Mouse (Mus musculus) left cerebral cortex, adult 2 months (tissue): Measurements from ENCODE around the gene Ankrd27. TPM values are rescaled to one million over a fixed set of nuclear protein-coding genes. Genes with fewer than 3 reads are reported as not detected.

ENCODE experiments used
- DNase-seq, 2 experiments: peaks; one replicate each; pipeline ENCODE4 v3.0.0; 2021 to 2022; ENCODE audit warnings: low spot score in 2 of 2, mixed read lengths in 1 of 2; ENCODE audit errors: extremely low spot score in 1 of 2
- H3K27ac ChIP-seq: fragments of 200-600 bp; 2 replicates; pipeline ENCODE4 v1.8.1; 2022
- H3K4me3 ChIP-seq: fragments of 200-600 bp; 2 replicates; pipeline ENCODE4 v1.8.1; 2022
- CTCF ChIP-seq: fragments of 200-600 bp; IDR thresholded peaks from 2 replicates; pipeline ENCODE4 v1.8.1; 2022; ENCODE audit warnings: antibody characterized with exemption, mild to moderate bottlenecking, moderate library complexity
- intact Hi-C: fragments of 180-260 bp; cut with DNase I; formaldehyde crosslinking; loops from one replicate; pipeline ENCODE4 v1.15.1; 2025
- total RNA-seq, 2 experiments: library from RNA; stranded (reverse); gene quantifications; 2 replicates each; pipeline ENCODE4 v1.2.3; 2021

Gene Ankrd27
- total RNA-seq, 2 experiments from 2014 or later: 43.4 to 46.8 TPM

GRCm38 (mm10) chr7:35681559-35681958 is 95.5 kb downstream of the Ankrd27 start:
- Histone ChIP-seq H3K27ac (no peak overlapping the region), H3K4me3 (no peak overlapping the region)
- peak; percentile 31 for TF ChIP-seq CTCF
- intact Hi-C loops: no loop called here
- no peak for DNase-seq

- intact Hi-C loops: no loop called here
- DNase-seq: no peak
- no peak overlapping the region for H3K4me3 ChIP-seq
- H3K27ac ChIP-seq: no peak overlapping the region
- TF ChIP-seq CTCF: no peak
Observed at GRCm38 (mm10) chr7:35683409-35684122, 97.5 kb downstream of the Ankrd27 start.

GRCm38 (mm10) chr7:35686216-35686615 is 100.2 kb downstream of the Ankrd27 start:
- intact Hi-C loops: loop anchor here (5.0 kb wide), 1 partner anchor 71 kb away; no protein-coding TSS in a partner anchor

GRCm38 (mm10) chr7:35686756-35687155 is 100.7 kb downstream of the Ankrd27 start:
- DNase-seq: peak; percentile 50 to 70
- intact Hi-C loops: loop anchor here (5.0 kb wide), 1 partner anchor 71 kb away; no protein-coding TSS in a partner anchor
- peak; percentile 84 for TF ChIP-seq CTCF
- Histone ChIP-seq H3K27ac (no peak overlapping the region), H3K4me3 (0 out of 2 replicates have a peak overlapping the region, but pooled peaks have one; percentile 7)

More at GRCm38 (mm10) chr7:35686216-35686615, 100.2 kb downstream of the Ankrd27 start:
- H3K27ac ChIP-seq: no peak overlapping the region
- no peak for DNase-seq
- no peak overlapping the region for H3K4me3 ChIP-seq
- no peak for TF ChIP-seq CTCF

GRCm38 (mm10) chr7:35687229-35687628 is 101.2 kb downstream of the Ankrd27 start:
- DNase-seq: no peak
- no peak for TF ChIP-seq CTCF
- intact Hi-C loops: loop anchor here (5.0 kb wide), 1 partner anchor 70 kb away; no protein-coding TSS in a partner anchor
- H3K4me3 ChIP-seq: 0 out of 2 replicates have a peak overlapping the region, but pooled peaks have one; percentile 7
- H3K27ac ChIP-seq: no peak overlapping the region

- no peak for DNase-seq
- H3K4me3 ChIP-seq: no peak overlapping the region
- H3K27ac ChIP-seq: no peak overlapping the region
- TF ChIP-seq CTCF: no peak
- intact Hi-C loops: loop anchor here (5.0 kb wide), 1 partner anchor 69 kb away; no protein-coding TSS in a partner anchor
Observed at GRCm38 (mm10) chr7:35688276-35688675, 102.2 kb downstream of the Ankrd27 start.

Other genes with a start within 250 kb of the Ankrd27 start
- 1 to 10 TPM; 5.4 to 6.8 TPM for gene Faap24, start 189.4 kb upstream of the Ankrd27 start, total RNA-seq
- gene Cep89, start 189.2 kb upstream of the Ankrd27 start, total RNA-seq: 10 to 100 TPM; 18.3 to 25.1 TPM
- gene Slc7a9, start 137.4 kb upstream of the Ankrd27 start, total RNA-seq: not detected
- gene Tdrd12, start 48.5 kb upstream of the Ankrd27 start, total RNA-seq: under 1 TPM; 0.33 to 0.38 TPM
- gene Nudt19, start 29.9 kb upstream of the Ankrd27 start, total RNA-seq: 10 to 100 TPM; 55.5 to 68.1 TPM
- under 1 TPM; 0.38 to 0.40 TPM for gene Rgs9bp, start 662 bp upstream of the Ankrd27 start, total RNA-seq
- gene Pdcd5, start 61.3 kb downstream of the Ankrd27 start, total RNA-seq: 10 to 100 TPM; 68.1 to 69.2 TPM
- gene Dpy19l3, start 168.2 kb downstream of the Ankrd27 start, total RNA-seq: 10 to 100 TPM; 65.4 to 90.4 TPM
- gene Zfp507, start 216.8 kb downstream of the Ankrd27 start, total RNA-seq: 10 to 100 TPM; 29.9 to 32.2 TPM